Mouse (Mus musculus) E14TG2a.4 (cell line): ENCODE results near the gene Pknox1.

Source experiments
- CTCF ChIP-seq: conservative IDR thresholded peaks from 2 replicates; pipeline ENCODE4 v1.5.1; 2014; ENCODE audit warnings: low read length
- NANOG ChIP-seq: IDR thresholded peaks from 2 replicates; pipeline ENCODE4 v1.6.1; 2014; ENCODE audit warnings: borderline replicate concordance, low read length, mixed read lengths
- POU5F1 ChIP-seq: IDR thresholded peaks from 2 replicates; pipeline ENCODE4 v1.6.1; 2014; ENCODE audit warnings: low read length, borderline replicate concordance

- TF ChIP-seq CTCF (no peak), NANOG (no peak), POU5F1 (no peak)
Observed at GRCm38 (mm10) chr17:31597957-31598356, 33.4 kb downstream of the Pknox1 start.
